Mouse (Mus musculus): ENCODE results near the gene Txnrd2. TPM values are rescaled to one million over a fixed set of nuclear protein-coding genes. Genes with fewer than 3 reads are reported as not detected.

Gene Txnrd2
- polyA plus RNA-seq, 1 experiment: 21.3 TPM

GRCm38 (mm10) chr16:18497865-18498515, 71.8 kb downstream of the Txnrd2 start:
- no peaks in the 10 kb centered on the region for H3K36me3 ChIP-seq (ENCODE audit: control insufficient read depth, insufficient read depth)
- TF ChIP-seq POLR2A (IDR thresholded peaks at IDR 0.05; ENCODE audit: insufficient read length, low read depth) (no peak), CEBPB (IDR thresholded peaks at IDR 0.05; ENCODE audit: insufficient read depth, poor library complexity, severe bottlenecking) (no peak), TCF3 (IDR thresholded peaks at IDR 0.05; ENCODE audit: insufficient read length, low read depth) (no peak), TCF12 (IDR thresholded peaks at IDR 0.05; ENCODE audit: insufficient read depth, poor library complexity, severe bottlenecking) (no peak), SRF (IDR thresholded peaks at IDR 0.05; ENCODE audit: control insufficient read depth, insufficient read length, low read depth) (no peak), MYOG (IDR thresholded peaks at IDR 0.05; ENCODE audit: control insufficient read depth in 1 of 3, insufficient read depth in 1 of 3, insufficient read length in 2 of 3, low read depth in 2 of 3) (no peak), E2F4 (IDR thresholded peaks at IDR 0.05; ENCODE audit: insufficient read depth) (no peak), USF1 (IDR thresholded peaks at IDR 0.05; ENCODE audit: low read depth) (no peak), REST (IDR thresholded peaks at IDR 0.05; ENCODE audit: insufficient read depth, insufficient read length) (no peak), MYOD1 (IDR thresholded peaks at IDR 0.05; ENCODE audit: control insufficient read depth in 1 of 3, insufficient read length in 2 of 3, low read depth in 2 of 3) (no peak)
- H3K4me3 ChIP-seq: peak overlapping the region; percentile 89
- peak overlapping the region; percentile 89 for H3K4me2 ChIP-seq (ENCODE audit: low read depth)
- H3K27me3 ChIP-seq (ENCODE audit: control insufficient read depth, insufficient read depth, insufficient read length): no peaks in the 10 kb centered on the region
- H3ac ChIP-seq (ENCODE audit: control insufficient read depth, insufficient read length): peak overlapping the region; percentile 76
- peaks cover 4% of the 10 kb centered on the region for H3K79me2 ChIP-seq (ENCODE audit: control insufficient read depth, insufficient read depth)

- Histone ChIP-seq H3K79me2 (ENCODE audit: control insufficient read depth, insufficient read depth) (peaks cover 4% of the 10 kb centered on the region), H3K4me3 (peak within 1 kb of the TSS; percentile 89), H3K27me3 (ENCODE audit: control insufficient read depth, insufficient read depth, insufficient read length) (no peaks in the 10 kb centered on the region), H3ac (ENCODE audit: control insufficient read depth, insufficient read length) (peak within 1 kb of the TSS; percentile 76), H3K4me2 (ENCODE audit: low read depth) (peak within 1 kb of the TSS; percentile 89), H3K36me3 (ENCODE audit: control insufficient read depth, insufficient read depth) (no peaks in the 10 kb centered on the region)
- TF ChIP-seq E2F4 (IDR thresholded peaks at IDR 0.05; ENCODE audit: insufficient read depth): peak; percentile 81
- peak; percentile 88 for TF ChIP-seq POLR2AphosphoS2 (IDR thresholded peaks at IDR 0.05; ENCODE audit: insufficient read length, low read depth)
- no peak for TF ChIP-seq USF1 (IDR thresholded peaks at IDR 0.05; ENCODE audit: low read depth)
- peak in 1 of 3 experiments; percentile 33 for TF ChIP-seq MYOD1 (IDR thresholded peaks at IDR 0.05; ENCODE audit: control insufficient read depth in 1 of 3, insufficient read length in 2 of 3, low read depth in 2 of 3)
- no peak for TF ChIP-seq MYOG (IDR thresholded peaks at IDR 0.05; ENCODE audit: control insufficient read depth in 1 of 3, insufficient read depth in 1 of 3, insufficient read length in 2 of 3, low read depth in 2 of 3)
- TF ChIP-seq POLR2A (IDR thresholded peaks at IDR 0.05; ENCODE audit: insufficient read length, low read depth): peak; percentile 89
- TF ChIP-seq REST (IDR thresholded peaks at IDR 0.05; ENCODE audit: insufficient read depth, insufficient read length): no peak
These were observed 72.4 kb downstream of the Txnrd2 start, which contains the start of the genes Gnb1l and Rtl10 for GRCm38 (mm10) chr16:18498558-18498990. TSS of gene Gnb1l (plus strand) at chr16:18498713. TSS of gene Rtl10 (plus strand) at chr16:18498901.

- TF ChIP-seq TCF12 (IDR thresholded peaks at IDR 0.05; ENCODE audit: insufficient read depth, poor library complexity, severe bottlenecking): no peak
- TF ChIP-seq USF1 (IDR thresholded peaks at IDR 0.05; ENCODE audit: low read depth): no peak
- TF ChIP-seq POLR2A (IDR thresholded peaks at IDR 0.05; ENCODE audit: insufficient read length, low read depth): no peak
- TF ChIP-seq POLR2AphosphoS2 (IDR thresholded peaks at IDR 0.05; ENCODE audit: insufficient read length, low read depth): no peak
- TF ChIP-seq MAX (IDR thresholded peaks at IDR 0.05; ENCODE audit: low read depth): no peak
- no peak for TF ChIP-seq MYOG (IDR thresholded peaks at IDR 0.05; ENCODE audit: control insufficient read depth in 1 of 3, insufficient read depth in 1 of 3, insufficient read length in 2 of 3, low read depth in 2 of 3)
- TF ChIP-seq SRF (IDR thresholded peaks at IDR 0.05; ENCODE audit: control insufficient read depth, insufficient read length, low read depth): no peak
- no peak for TF ChIP-seq MYOD1 (IDR thresholded peaks at IDR 0.05; ENCODE audit: control insufficient read depth in 1 of 3, insufficient read length in 2 of 3, low read depth in 2 of 3)
- no peak for TF ChIP-seq REST (IDR thresholded peaks at IDR 0.05; ENCODE audit: insufficient read depth, insufficient read length)
- TF ChIP-seq E2F4 (IDR thresholded peaks at IDR 0.05; ENCODE audit: insufficient read depth): no peak
- TF ChIP-seq TCF3 (IDR thresholded peaks at IDR 0.05; ENCODE audit: insufficient read length, low read depth): no peak
- no peak for TF ChIP-seq CEBPB (IDR thresholded peaks at IDR 0.05; ENCODE audit: insufficient read depth, poor library complexity, severe bottlenecking)
- Histone ChIP-seq H3K27me3 (ENCODE audit: control insufficient read depth, insufficient read depth, insufficient read length) (no peaks in the 10 kb centered on the region), H3K4me3 (peak overlapping the region; percentile 89), H3K79me2 (ENCODE audit: control insufficient read depth, insufficient read depth) (peaks cover 4% of the 10 kb centered on the region), H3K36me3 (ENCODE audit: control insufficient read depth, insufficient read depth) (no peaks in the 10 kb centered on the region), H3K4me2 (ENCODE audit: low read depth) (peak overlapping the region; percentile 85), H3ac (ENCODE audit: control insufficient read depth, insufficient read length) (peak overlapping the region; percentile 76)
These were observed 72.8 kb downstream of the Txnrd2 start for GRCm38 (mm10) chr16:18498996-18499395.

DNA sequence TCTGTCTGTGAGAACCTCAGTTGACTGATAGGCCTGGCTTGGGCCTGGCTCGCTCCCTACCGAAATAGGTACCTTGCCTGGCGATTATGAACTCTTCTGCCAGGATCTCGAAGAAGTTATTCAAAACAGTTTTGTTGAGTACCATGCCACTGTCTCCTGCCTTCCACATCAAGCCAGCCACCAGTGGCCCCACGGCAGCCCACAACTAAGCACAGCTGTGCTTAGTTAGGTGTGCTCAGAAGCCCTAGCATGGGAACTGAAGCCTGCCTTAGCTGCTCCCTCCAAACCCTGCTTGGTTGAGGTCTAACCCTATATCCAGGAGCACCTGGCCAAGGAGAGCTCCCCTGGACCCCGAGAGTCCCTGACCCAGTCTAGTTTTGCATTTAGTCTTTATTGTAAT, 75.3 kb downstream of the Txnrd2 start:
- Histone ChIP-seq H3ac (ENCODE audit: control insufficient read depth, insufficient read length) (no peak overlapping the region), H3K4me3 (no peak overlapping the region), H3K27me3 (ENCODE audit: control insufficient read depth, insufficient read depth, insufficient read length) (no peaks in the 10 kb centered on the region), H3K36me3 (ENCODE audit: control insufficient read depth, insufficient read depth) (no peaks in the 10 kb centered on the region), H3K4me2 (ENCODE audit: low read depth) (no peak overlapping the region), H3K79me2 (ENCODE audit: control insufficient read depth, insufficient read depth) (peaks cover 4% of the 10 kb centered on the region)
- TF ChIP-seq USF1 (IDR thresholded peaks at IDR 0.05; ENCODE audit: low read depth) (no peak), POLR2AphosphoS2 (IDR thresholded peaks at IDR 0.05; ENCODE audit: insufficient read length, low read depth) (no peak), REST (IDR thresholded peaks at IDR 0.05; ENCODE audit: insufficient read depth, insufficient read length) (no peak), POLR2A (IDR thresholded peaks at IDR 0.05; ENCODE audit: insufficient read length, low read depth) (no peak), CEBPB (IDR thresholded peaks at IDR 0.05; ENCODE audit: insufficient read depth, poor library complexity, severe bottlenecking) (no peak), MAX (IDR thresholded peaks at IDR 0.05; ENCODE audit: low read depth) (no peak), MYOG (IDR thresholded peaks at IDR 0.05; ENCODE audit: control insufficient read depth in 1 of 3, insufficient read depth in 1 of 3, insufficient read length in 2 of 3, low read depth in 2 of 3) (no peak), SRF (IDR thresholded peaks at IDR 0.05; ENCODE audit: control insufficient read depth, insufficient read length, low read depth) (no peak), E2F4 (IDR thresholded peaks at IDR 0.05; ENCODE audit: insufficient read depth) (no peak), MYOD1 (IDR thresholded peaks at IDR 0.05; ENCODE audit: control insufficient read depth in 1 of 3, insufficient read length in 2 of 3, low read depth in 2 of 3) (no peak), TCF12 (IDR thresholded peaks at IDR 0.05; ENCODE audit: insufficient read depth, poor library complexity, severe bottlenecking) (no peak), TCF3 (IDR thresholded peaks at IDR 0.05; ENCODE audit: insufficient read length, low read depth) (no peak)

Data from myocyte (in vitro differentiated cells).